Mouse (Mus musculus) forebrain, embryonic 12.5 days (tissue): ENCODE data around the gene Mfsd2b. TPM values are rescaled to one million over a fixed set of nuclear protein-coding genes. Genes with fewer than 3 reads are reported as not detected.
"Not testable (repeated sequence)": the region's sequence is repeated elsewhere in the genome, so short reads cannot be mapped to it uniquely, and the experiment has no call there.

Experiments
- ATAC-seq: fragments of 200-750 bp; cut with Nextera tagmentation; 2 replicates; pipeline ENCODE4 v1.8.0; 2017; ENCODE audit warnings: moderate TSS enrichment; ENCODE audit not compliant: low FRiP score
- H3K27ac ChIP-seq: fragments of 300-500 bp; sonication (generic); 2 replicates; pipeline ENCODE4 v1.5.1; 2016; ENCODE audit warnings: mild to moderate bottlenecking
- H3K27me3 ChIP-seq: fragments of 300-500 bp; sonication (generic); 2 replicates; pipeline ENCODE4 v1.6.1; 2016; ENCODE audit warnings: mild to moderate bottlenecking
- H3K36me3 ChIP-seq: fragments of 300-500 bp; sonication (generic); replicated peaks from 2 replicates; pipeline ENCODE4 v1.6.1; 2016; ENCODE audit warnings: mild to moderate bottlenecking
- H3K4me1 ChIP-seq: fragments of 300-500 bp; sonication (generic); 2 replicates; pipeline ENCODE4 v1.6.1; 2016
- H3K4me2 ChIP-seq: fragments of 300-500 bp; sonication (generic); 2 replicates; pipeline ENCODE4 v1.6.1; 2016; ENCODE audit warnings: mild to moderate bottlenecking, moderate library complexity
- H3K4me3 ChIP-seq: fragments of 300-500 bp; sonication (generic); replicated peaks from 2 replicates; pipeline ENCODE4 v1.5.1; 2016; ENCODE audit warnings: mild to moderate bottlenecking
- H3K9ac ChIP-seq: fragments of 300-500 bp; sonication (generic); 2 replicates; pipeline ENCODE4 v1.6.1; 2016; ENCODE audit warnings: mild to moderate bottlenecking
- H3K9me3 ChIP-seq: fragments of 300-500 bp; sonication (generic); 2 replicates; pipeline ENCODE4 v1.6.1; 2016
- WGBS: fragments of 180-500 bp; shearing (Covaris S2); methylation state at CpG from one replicate; pipeline ENCODE4 v1.1.7; 2016; 5-methylcytosine and 5-hydroxymethylcytosine counted together
- polyA plus RNA-seq: library from polyadenylated mRNA; unstranded; fragments of >200 nt; fragmentation: Nextera tagmentation; extraction: Ambion mirVana; gene quantifications from 2 replicates; pipeline ENCODE4 v1.2.1, GENCODE M21; 2016

The Mfsd2b gene
- polyA plus RNA-seq, result 2.0 and 2.5 TPM in 2 replicates

- Histone ChIP-seq H3K4me3 (peak within 1 kb of the TSS; percentile 35), H3K36me3 (peaks cover 5% of the 10 kb centered on the region), H3K9ac (peak within 1 kb of the TSS; percentile 49), H3K27ac (no peak within 1 kb of the TSS), H3K4me2 (peak within 1 kb of the TSS; percentile 76), H3K9me3 (no peaks in the 10 kb centered on the region), H3K27me3 (peaks cover 14% of the 10 kb centered on the region), H3K4me1 (peaks cover 10% of the 10 kb centered on the region)
- ATAC-seq, result peak; percentile 88
- WGBS, result 5% methylated on average over 24 of the region's 24 CpGs
These were observed at the start of gene Mfsd2b for GRCm38 (mm10) chr12:4874161-4874927. Gene Mfsd2b, minus strand, starts transcription at chr12:4874359.

- Histone ChIP-seq H3K9me3 (no peaks in the 10 kb centered on the region), H3K4me3 (peak overlapping the region; percentile 76), H3K36me3 (no peaks in the 10 kb centered on the region), H3K27me3 (no peaks in the 10 kb centered on the region), H3K27ac (peak overlapping the region; percentile 97), H3K9ac (peak overlapping the region; percentile 94), H3K4me1 (peaks cover 13% of the 10 kb centered on the region), H3K4me2 (peak overlapping the region; percentile 73)
- peak; percentile 72 for ATAC-seq
- under 1% methylated on average over 45 of the region's 48 CpGs for WGBS
These were observed 43.8 kb upstream of the Mfsd2b start for GRCm38 (mm10) chr12:4917805-4918591.

GRCm38 (mm10) chr12:4916994-4917804, 43.0 kb upstream of the Mfsd2b start, which contains the start of gene Atad2b:
Gene Atad2b, plus strand, starts transcription at chr12:4917353.
- H3K9ac ChIP-seq, result peak within 1 kb of the TSS; percentile 94
- no peaks in the 10 kb centered on the region for H3K27me3 ChIP-seq
- peak within 1 kb of the TSS; percentile 76 for H3K4me3 ChIP-seq
- H3K9me3 ChIP-seq, result no peaks in the 10 kb centered on the region
- peaks cover 13% of the 10 kb centered on the region for H3K4me1 ChIP-seq
- no peaks in the 10 kb centered on the region for H3K36me3 ChIP-seq
- H3K27ac ChIP-seq, result peak within 1 kb of the TSS; percentile 97
- H3K4me2 ChIP-seq, result peak within 1 kb of the TSS; percentile 73
- ATAC-seq, result peak; percentile 99
- WGBS, result under 1% methylated on average over 69 of the region's 89 CpGs

- no peak overlapping the region for H3K27ac ChIP-seq
- H3K4me3 ChIP-seq, result no peak overlapping the region
- H3K4me1 ChIP-seq, result peaks cover 12% of the 10 kb centered on the region
- no peak for ATAC-seq
- no peak overlapping the region for H3K9ac ChIP-seq
- no peaks in the 10 kb centered on the region for H3K36me3 ChIP-seq
- H3K9me3 ChIP-seq, result no peaks in the 10 kb centered on the region
- H3K27me3 ChIP-seq, result no peaks in the 10 kb centered on the region
- 85% methylated on average over 3 of the region's 3 CpGs for WGBS
- no peak overlapping the region for H3K4me2 ChIP-seq
These were observed 40.8 kb upstream of the Mfsd2b start for GRCm38 (mm10) chr12:4914944-4915343.

- no peak overlapping the region for H3K4me2 ChIP-seq
- peaks cover 8% of the 10 kb centered on the region for H3K4me1 ChIP-seq
- H3K9ac ChIP-seq, result no peak overlapping the region
- no peaks in the 10 kb centered on the region for H3K9me3 ChIP-seq
- H3K36me3 ChIP-seq, result no peaks in the 10 kb centered on the region
- ATAC-seq, result no peak
- 38% methylated on average over 3 of the region's 3 CpGs for WGBS
- H3K27me3 ChIP-seq, result no peaks in the 10 kb centered on the region
- H3K4me3 ChIP-seq, result no peak overlapping the region
- no peak overlapping the region for H3K27ac ChIP-seq
These were observed 40.3 kb upstream of the Mfsd2b start for GRCm38 (mm10) chr12:4914441-4914840.

GRCm38 (mm10) chr12:4911716-4912115, 37.6 kb upstream of the Mfsd2b start:
- Histone ChIP-seq H3K27ac (no peak overlapping the region), H3K4me2 (no peak overlapping the region), H3K27me3 (no peaks in the 10 kb centered on the region), H3K9me3 (no peaks in the 10 kb centered on the region), H3K4me3 (no peak overlapping the region), H3K4me1 (no peaks in the 10 kb centered on the region), H3K36me3 (no peaks in the 10 kb centered on the region), H3K9ac (no peak overlapping the region)
- ATAC-seq, result no peak
- 74% methylated on average over 4 of the region's 4 CpGs for WGBS

GRCm38 (mm10) chr12:4910496-4910895, 36.3 kb upstream of the Mfsd2b start:
- H3K36me3 ChIP-seq, H3K4me1 ChIP-seq, H3K27me3 ChIP-seq, H3K27ac ChIP-seq, H3K4me3 ChIP-seq, H3K4me2 ChIP-seq, H3K9ac ChIP-seq, ATAC-seq, H3K9me3 ChIP-seq: not testable (repeated sequence)
- 86% methylated on average over 1 of the region's 1 CpGs for WGBS

- Histone ChIP-seq H3K9me3 (no peaks in the 10 kb centered on the region), H3K27me3 (no peaks in the 10 kb centered on the region), H3K36me3 (no peaks in the 10 kb centered on the region), H3K9ac (no peak overlapping the region), H3K27ac (no peak overlapping the region), H3K4me1 (no peaks in the 10 kb centered on the region), H3K4me3 (no peak overlapping the region), H3K4me2 (no peak overlapping the region)
- 91% methylated on average over 7 of the region's 7 CpGs for WGBS
- ATAC-seq, result no peak
These were observed 34.2 kb upstream of the Mfsd2b start for GRCm38 (mm10) chr12:4908391-4908790.

- Histone ChIP-seq H3K9ac (peak within 1 kb of the TSS; percentile 85), H3K4me2 (peak within 1 kb of the TSS; percentile 77), H3K36me3 (no peaks in the 10 kb centered on the region), H3K9me3 (no peaks in the 10 kb centered on the region), H3K4me3 (peak within 1 kb of the TSS; percentile 73), H3K27ac (peak within 1 kb of the TSS; percentile 90), H3K4me1 (no peaks in the 10 kb centered on the region), H3K27me3 (no peaks in the 10 kb centered on the region)
- ATAC-seq, result peak; percentile 94
- WGBS, result under 1% methylated on average over 125 of the region's 125 CpGs
These were observed 33.1 kb upstream of the Mfsd2b start, which contains the start of gene Ubxn2a for GRCm38 (mm10) chr12:4906951-4907906. Gene Ubxn2a, minus strand, starts transcription at chr12:4907705.

GRCm38 (mm10) chr12:4906476-4906875, 32.3 kb upstream of the Mfsd2b start:
- Histone ChIP-seq H3K9me3 (no peaks in the 10 kb centered on the region), H3K27ac (no peak overlapping the region), H3K4me1 (no peaks in the 10 kb centered on the region), H3K36me3 (peaks cover 4% of the 10 kb centered on the region; the same call in 1 of the 2 replicates), H3K9ac (0 out of 2 replicates have a peak overlapping the region, but pooled peaks have one; percentile 85), H3K4me2 (peak overlapping the region; percentile 77), H3K27me3 (no peaks in the 10 kb centered on the region), H3K4me3 (peak overlapping the region; percentile 73)
- ATAC-seq, result no peak
- WGBS, result 65% methylated on average over 7 of the region's 7 CpGs

GRCm38 (mm10) chr12:4905946-4906345, 31.8 kb upstream of the Mfsd2b start:
- H3K27me3 ChIP-seq, result no peaks in the 10 kb centered on the region
- no peak overlapping the region for H3K4me3 ChIP-seq
- 83% methylated on average over 7 of the region's 7 CpGs for WGBS

More at GRCm38 (mm10) chr12:4905946-4906345, 31.8 kb upstream of the Mfsd2b start:
- ATAC-seq, result no peak
- Histone ChIP-seq H3K4me2 (no peak overlapping the region; the same call in 1 of the 2 replicates), H3K9ac (no peak overlapping the region), H3K36me3 (peaks cover 9% of the 10 kb centered on the region), H3K4me1 (no peaks in the 10 kb centered on the region), H3K27ac (no peak overlapping the region), H3K9me3 (no peaks in the 10 kb centered on the region)
